Mouse (Mus musculus) A20 (cell line): ENCODE data around the gene Rdx.
A peak's percentile ranks its signal among the peaks of the same experiment; 100 is the strongest.
"Not testable (repeated sequence)": the region's sequence is repeated elsewhere in the genome, so short reads cannot be mapped to it uniquely, and the experiment has no call there.

Experiments
- DNase-seq: peaks from one replicate; pipeline ENCODE4 v3.0.0-alpha.2; 2011; ENCODE audit warnings: low read depth, low spot score

The Rdx gene

GRCm38 (mm10) chr9:52052221-52052620, 5.2 kb downstream of the Rdx start:
- no peak for DNase-seq

- no peak for DNase-seq
Measured at GRCm38 (mm10) chr9:52055313-52055712, 8.3 kb downstream of the Rdx start.

- no peak for DNase-seq
Measured at GRCm38 (mm10) chr9:52059788-52060187, 12.8 kb downstream of the Rdx start.

- no peak for DNase-seq
Measured at GRCm38 (mm10) chr9:52070052-52070451, 23.1 kb downstream of the Rdx start.

- DNase-seq, result not testable (repeated sequence)
Measured at GRCm38 (mm10) chr9:52071352-52071751, 24.4 kb downstream of the Rdx start.

GRCm38 (mm10) chr9:52072202-52072601, 25.2 kb downstream of the Rdx start:
- no peak for DNase-seq

- no peak for DNase-seq
Measured at GRCm38 (mm10) chr9:52076089-52076488, 29.1 kb downstream of the Rdx start.

- DNase-seq, result no peak
Measured at GRCm38 (mm10) chr9:52077692-52078091, 30.7 kb downstream of the Rdx start.

- no peak for DNase-seq
Measured at GRCm38 (mm10) chr9:52081979-52082378, 35.0 kb downstream of the Rdx start.

GRCm38 (mm10) chr9:52082414-52082813, 35.4 kb downstream of the Rdx start:
- DNase-seq, result no peak

GRCm38 (mm10) chr9:52091752-52092151, 44.8 kb downstream of the Rdx start:
- DNase-seq, result no peak

- no peak for DNase-seq
Measured at GRCm38 (mm10) chr9:52092311-52092710, 45.3 kb downstream of the Rdx start.

- DNase-seq, result no peak
Measured at GRCm38 (mm10) chr9:52093108-52093507, 46.1 kb downstream of the Rdx start.

- DNase-seq, result no peak
Measured at GRCm38 (mm10) chr9:52094016-52094415, 47.0 kb downstream of the Rdx start.

GRCm38 (mm10) chr9:52094471-52094980, 47.6 kb downstream of the Rdx start:
- no peak for DNase-seq

- DNase-seq, result no peak
Measured at GRCm38 (mm10) chr9:52095666-52096065, 48.7 kb downstream of the Rdx start.

GRCm38 (mm10) chr9:52097386-52097785, 50.4 kb downstream of the Rdx start:
- no peak for DNase-seq

GRCm38 (mm10) chr9:52098600-52098999, 51.6 kb downstream of the Rdx start:
- peak; percentile 68 for DNase-seq

- no peak for DNase-seq
Measured at GRCm38 (mm10) chr9:52100426-52100825, 53.5 kb downstream of the Rdx start.

GRCm38 (mm10) chr9:52102060-52102844, 55.3 kb downstream of the Rdx start:
- DNase-seq, result peak; percentile 13

- DNase-seq, result no peak
Measured at GRCm38 (mm10) chr9:52103448-52104224, 56.7 kb downstream of the Rdx start.

GRCm38 (mm10) chr9:52104225-52104615, 57.2 kb downstream of the Rdx start:
- no peak for DNase-seq

GRCm38 (mm10) chr9:52105423-52105822, 58.5 kb downstream of the Rdx start:
- no peak for DNase-seq
